Mouse (Mus musculus): ENCODE measurements around the gene Abcb11. TPM values are rescaled to one million over a fixed set of nuclear protein-coding genes. Genes with fewer than 3 reads are reported as not detected.

Abcb11 gene
- polyA plus RNA-seq, 1 experiment from 2014 or later, result not detected

DNA sequence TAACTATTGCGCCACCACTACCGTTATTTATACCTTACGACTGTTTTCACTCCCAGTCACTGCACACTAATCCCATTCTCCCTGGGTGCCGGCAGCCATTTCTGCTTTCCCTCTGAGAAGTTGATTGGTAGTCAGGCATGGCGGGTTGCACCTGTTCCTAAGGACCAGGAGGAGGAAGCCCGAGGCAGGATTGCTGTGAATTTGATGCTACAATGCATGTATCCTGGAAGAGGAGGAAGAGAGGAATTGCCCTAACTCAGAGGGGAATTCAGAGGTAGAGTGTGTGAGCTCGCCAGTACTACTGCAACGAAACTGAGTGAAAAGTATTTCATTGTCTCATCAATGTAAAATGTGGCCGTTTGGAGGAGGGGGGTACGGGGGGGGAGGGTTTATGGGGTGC, 129.8 kb downstream of the Abcb11 start:
- no peak for ATAC-seq (replicated peaks)
- Histone ChIP-seq H3K4me1 (no peaks in the 10 kb centered on the region; the same call in 1 of the 2 replicates), H3K4me3 (no peak overlapping the region), H3K36me3 (no peaks in the 10 kb centered on the region), H3K27me3 (no peaks in the 10 kb centered on the region), H3K9me3 (no peaks in the 10 kb centered on the region), H3K9ac (replicated peaks) (no peak overlapping the region), H3K27ac (replicated peaks) (no peak overlapping the region), H3K4me2 (replicated peaks) (no peak overlapping the region)
- 62% methylated on average over 10 of the region's 10 CpGs for WGBS

DNA sequence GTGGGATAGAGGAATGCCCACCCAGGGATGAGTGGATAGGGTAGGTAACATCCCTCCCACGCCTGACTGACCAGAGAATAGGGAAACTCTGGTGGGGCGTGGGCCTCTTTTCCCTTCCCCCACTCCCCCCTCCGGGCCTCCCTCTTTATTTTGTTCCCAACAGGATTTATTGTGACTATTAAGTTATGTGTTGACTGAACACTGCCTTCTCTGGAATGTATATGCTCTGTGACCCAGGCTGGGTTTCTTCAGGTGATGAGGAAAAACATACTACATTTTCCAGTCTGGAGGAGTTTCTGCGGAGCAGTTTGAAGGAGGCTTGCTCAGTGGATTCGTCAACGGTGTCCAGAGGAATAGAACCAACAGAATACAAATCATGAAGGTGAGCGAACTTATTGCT, 131.6 kb downstream of the Abcb11 start, which contains the start of gene G6pc2:
Gene G6pc2 (plus strand): TSS at position 301 of the 400 bp plus-strand sequence.
- Histone ChIP-seq H3K9me3 (no peaks in the 10 kb centered on the region), H3K4me3 (no peak within 1 kb of the TSS), H3K27ac (replicated peaks) (no peak within 1 kb of the TSS), H3K4me2 (replicated peaks) (no peak within 1 kb of the TSS), H3K9ac (replicated peaks) (no peak within 1 kb of the TSS), H3K4me1 (peaks cover 5% of the 10 kb centered on the region), H3K36me3 (no peaks in the 10 kb centered on the region), H3K27me3 (no peaks in the 10 kb centered on the region)
- WGBS, result 87% methylated on average over 7 of the region's 7 CpGs
- no peak for ATAC-seq (replicated peaks)

DNA sequence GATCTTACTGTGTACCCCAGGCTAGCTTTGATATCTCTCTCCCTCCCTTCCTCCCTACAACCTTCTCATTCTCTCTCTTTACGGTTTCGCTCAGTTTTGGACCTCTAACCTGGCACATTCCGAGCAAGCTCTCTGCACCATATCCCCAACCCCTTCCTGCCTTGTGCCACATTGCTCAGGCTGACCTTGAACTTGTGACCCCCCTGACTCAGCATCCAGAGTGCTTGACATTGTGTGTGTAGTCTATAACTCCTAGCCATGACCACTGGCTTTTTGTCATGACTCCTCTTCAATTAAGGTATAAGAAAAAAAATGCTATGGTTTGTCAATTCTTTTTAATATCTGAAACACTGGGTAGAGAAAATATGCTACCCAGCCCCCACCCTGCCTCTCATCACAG, 132.7 kb downstream of the Abcb11 start:
- no peak for ATAC-seq (replicated peaks)
- WGBS, result 86% methylated on average over 3 of the region's 3 CpGs
- Histone ChIP-seq H3K9ac (replicated peaks) (no peak overlapping the region), H3K4me2 (replicated peaks) (no peak overlapping the region), H3K27me3 (no peaks in the 10 kb centered on the region), H3K27ac (replicated peaks) (no peak overlapping the region), H3K9me3 (no peaks in the 10 kb centered on the region), H3K4me1 (peaks cover 16% of the 10 kb centered on the region), H3K4me3 (no peak overlapping the region), H3K36me3 (no peaks in the 10 kb centered on the region)

DNA sequence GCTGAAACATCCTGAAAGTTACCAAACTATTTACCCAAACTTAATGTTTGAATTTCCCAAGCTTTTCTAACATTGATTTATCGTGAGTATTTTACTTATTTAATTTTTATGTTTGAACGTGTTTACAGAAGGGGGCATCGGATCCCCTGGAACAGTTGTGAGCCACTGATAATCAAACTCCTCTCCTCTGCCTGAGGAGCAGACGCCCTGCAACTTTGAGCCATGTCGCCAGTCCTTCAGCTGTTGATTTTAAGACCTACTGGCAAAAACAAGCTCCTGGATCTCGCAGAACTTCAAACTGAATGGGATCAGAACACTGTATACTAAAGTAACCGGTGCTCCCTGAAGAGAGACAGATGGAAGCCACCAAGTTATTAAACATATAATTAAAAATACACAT, 135.9 kb downstream of the Abcb11 start:
- 28% methylated on average over 7 of the region's 7 CpGs for WGBS
- H3K4me1 ChIP-seq, result peaks cover 20% of the 10 kb centered on the region
- H3K4me3 ChIP-seq, result peak overlapping the region; percentile 58; the same call in 1 of the 2 replicates
- no peak for ATAC-seq (replicated peaks)
- H3K9me3 ChIP-seq, result no peaks in the 10 kb centered on the region
- H3K9ac ChIP-seq (replicated peaks), result no peak overlapping the region
- H3K27ac ChIP-seq (replicated peaks), result no peak overlapping the region
- H3K4me2 ChIP-seq (replicated peaks), result peak overlapping the region; percentile 23; the same call in 1 of the 2 replicates
- 0 out of 2 replicates have a peak, but pooled peaks cover 6% of the 10 kb centered on the region for H3K36me3 ChIP-seq
- no peaks in the 10 kb centered on the region for H3K27me3 ChIP-seq

DNA sequence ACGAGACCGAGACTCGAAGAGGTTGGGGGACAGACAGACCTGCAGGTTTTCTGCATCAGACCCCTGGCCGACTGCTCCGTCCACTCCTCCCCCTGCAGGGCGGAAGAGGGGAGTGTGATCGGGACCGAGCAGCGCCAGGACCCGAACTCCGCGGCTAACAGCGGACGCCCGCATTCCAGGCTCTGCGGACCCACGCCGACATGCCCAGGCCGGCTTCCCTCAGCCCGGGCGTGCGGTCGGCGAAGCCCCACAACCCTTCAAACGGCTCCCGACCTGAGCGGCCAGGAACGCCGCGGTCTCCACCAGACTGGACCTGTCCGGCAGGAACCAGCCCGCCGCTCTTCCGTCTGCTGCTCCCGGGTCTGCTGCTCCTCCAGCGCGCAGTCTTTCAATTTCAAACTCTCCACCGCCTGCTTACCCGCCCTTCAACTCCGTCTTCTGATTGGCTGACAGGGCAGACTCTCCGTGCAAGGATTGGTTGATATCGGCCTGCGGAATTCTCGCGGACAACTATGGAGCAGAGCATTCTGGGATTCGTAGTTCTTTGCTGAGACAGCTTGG, 136.5 kb downstream of the Abcb11 start, which contains the start of gene Spc25:
Gene Spc25 (minus strand): TSS at position 404 of the 561 bp plus-strand sequence.
- Histone ChIP-seq H3K36me3 (peaks cover 9% of the 10 kb centered on the region; the same call in 1 of the 2 replicates), H3K9me3 (no peaks in the 10 kb centered on the region), H3K9ac (replicated peaks) (peak within 1 kb of the TSS; percentile 48), H3K4me2 (replicated peaks) (peak within 1 kb of the TSS; percentile 62), H3K27ac (replicated peaks) (0 out of 2 replicates have a peak within 1 kb of the TSS, but pooled peaks have one; percentile 27), H3K4me1 (peaks cover 20% of the 10 kb centered on the region), H3K4me3 (peak within 1 kb of the TSS; percentile 58), H3K27me3 (no peaks in the 10 kb centered on the region)
- ATAC-seq (replicated peaks), result peak; percentile 100
- WGBS, result under 1% methylated on average over 46 of the region's 46 CpGs

DNA sequence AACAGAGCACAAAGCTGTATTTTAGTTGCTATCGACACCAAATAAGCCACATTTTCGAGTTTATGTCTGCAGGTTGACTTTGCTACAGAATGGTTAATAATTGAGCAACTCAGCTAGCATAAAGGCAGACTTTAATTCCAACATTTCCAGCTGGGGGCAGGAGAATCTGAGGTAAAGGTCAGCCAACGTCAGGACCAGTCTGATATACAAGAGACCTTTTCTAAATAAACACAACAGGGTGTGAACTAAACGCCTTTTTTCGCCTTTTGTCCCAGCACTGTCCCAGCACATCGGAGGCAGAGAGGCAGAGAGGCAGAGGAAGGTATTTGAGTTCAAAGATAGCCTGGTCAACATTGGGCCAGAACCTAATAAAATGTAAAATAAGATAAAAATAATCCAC, 137.2 kb downstream of the Abcb11 start:
- Histone ChIP-seq H3K36me3 (peaks cover 9% of the 10 kb centered on the region; the same call in 1 of the 2 replicates), H3K27ac (replicated peaks) (no peak overlapping the region), H3K4me3 (peak overlapping the region; percentile 58), H3K9ac (replicated peaks) (peak overlapping the region; percentile 48), H3K27me3 (no peaks in the 10 kb centered on the region), H3K9me3 (no peaks in the 10 kb centered on the region), H3K4me1 (peaks cover 20% of the 10 kb centered on the region), H3K4me2 (replicated peaks) (peak overlapping the region; percentile 62)
- 20% methylated on average over 6 of the region's 6 CpGs for WGBS
- ATAC-seq (replicated peaks), result no peak

DNA sequence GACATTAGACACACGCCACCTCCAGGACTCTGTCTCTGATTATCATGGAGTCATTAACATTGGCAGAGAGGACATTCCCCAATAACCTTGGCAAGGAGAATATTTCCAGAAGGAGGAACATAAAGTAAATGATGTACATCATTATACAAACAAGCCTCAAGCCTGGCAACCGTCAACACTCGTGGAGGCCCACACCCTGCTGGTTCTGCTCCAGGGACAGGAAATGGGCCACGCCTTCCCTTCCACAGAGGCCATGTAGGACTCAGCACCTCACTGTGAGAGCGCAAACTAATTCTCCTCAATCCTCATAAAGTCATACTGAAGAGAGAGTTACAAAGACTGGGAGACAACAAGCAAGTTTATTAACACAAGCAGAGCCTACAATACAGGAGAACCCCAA, 148.9 kb downstream of the Abcb11 start:
- no peak overlapping the region for H3K4me2 ChIP-seq (replicated peaks)
- WGBS, result 84% methylated on average over 5 of the region's 5 CpGs

DNA sequence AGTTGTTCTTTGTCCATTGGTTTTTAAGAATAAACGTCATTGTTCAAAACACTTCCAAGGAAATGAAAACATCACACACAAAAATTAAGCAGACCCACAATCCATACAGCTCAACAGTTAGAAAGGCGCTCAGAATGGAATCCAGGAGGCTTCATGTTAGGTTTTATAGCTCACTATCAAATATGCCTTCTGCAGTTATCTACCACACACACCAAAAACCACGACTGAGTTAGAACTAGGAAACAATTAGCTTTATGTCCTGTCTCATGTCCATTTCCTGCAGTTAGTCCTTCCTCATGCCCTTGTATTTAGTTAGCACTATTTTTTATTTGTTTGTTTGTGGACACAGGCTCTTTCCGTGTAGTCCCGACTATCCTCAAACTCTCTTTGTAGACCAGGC, 151.4 kb downstream of the Abcb11 start:
- no peak overlapping the region for H3K9ac ChIP-seq (replicated peaks)
- no peak for ATAC-seq (replicated peaks)
- no peaks in the 10 kb centered on the region for H3K4me1 ChIP-seq
- H3K27me3 ChIP-seq, result no peaks in the 10 kb centered on the region
- H3K36me3 ChIP-seq, result peaks cover 17% of the 10 kb centered on the region
- H3K27ac ChIP-seq (replicated peaks), result no peak overlapping the region
- H3K9me3 ChIP-seq, result no peaks in the 10 kb centered on the region
- H3K4me3 ChIP-seq, result no peak overlapping the region
- WGBS, result 90% methylated on average over 5 of the region's 5 CpGs
- H3K4me2 ChIP-seq (replicated peaks), result no peak overlapping the region

More for the DNA sequence above, 148.9 kb downstream of the Abcb11 start:
- no peak overlapping the region for H3K4me3 ChIP-seq
- H3K9me3 ChIP-seq, result no peaks in the 10 kb centered on the region
- ATAC-seq (replicated peaks), result no peak
- H3K27ac ChIP-seq (replicated peaks), result no peak overlapping the region
- no peaks in the 10 kb centered on the region for H3K4me1 ChIP-seq
- peaks cover 17% of the 10 kb centered on the region for H3K36me3 ChIP-seq
- H3K9ac ChIP-seq (replicated peaks), result no peak overlapping the region
- H3K27me3 ChIP-seq, result no peaks in the 10 kb centered on the region

DNA sequence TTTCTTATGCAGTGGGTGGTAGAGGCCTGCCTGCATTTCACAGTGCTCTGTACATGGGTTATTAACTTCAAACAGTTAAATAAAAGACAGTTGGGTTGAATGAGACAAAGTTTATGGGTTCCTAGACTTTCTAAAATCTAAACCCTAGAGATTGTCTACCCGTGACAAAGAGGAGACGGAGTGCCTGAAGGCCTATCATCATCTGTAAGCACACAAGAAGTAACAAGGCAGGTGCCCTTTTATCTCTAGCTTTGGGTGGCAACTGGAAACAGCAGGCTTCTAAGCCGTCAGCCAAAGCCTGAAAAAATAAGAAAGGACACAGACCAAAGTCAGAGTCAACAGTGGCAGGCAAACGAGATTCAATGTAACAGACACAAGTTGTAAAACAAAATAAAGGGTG, 153.2 kb downstream of the Abcb11 start:
- Histone ChIP-seq H3K4me3 (no peak overlapping the region), H3K4me2 (replicated peaks) (no peak overlapping the region), H3K9me3 (no peaks in the 10 kb centered on the region), H3K4me1 (no peaks in the 10 kb centered on the region), H3K27me3 (no peaks in the 10 kb centered on the region), H3K36me3 (peaks cover 12% of the 10 kb centered on the region), H3K9ac (replicated peaks) (no peak overlapping the region), H3K27ac (replicated peaks) (no peak overlapping the region)
- no peak for ATAC-seq (replicated peaks)
- WGBS, result 66% methylated on average over 4 of the region's 4 CpGs

DNA sequence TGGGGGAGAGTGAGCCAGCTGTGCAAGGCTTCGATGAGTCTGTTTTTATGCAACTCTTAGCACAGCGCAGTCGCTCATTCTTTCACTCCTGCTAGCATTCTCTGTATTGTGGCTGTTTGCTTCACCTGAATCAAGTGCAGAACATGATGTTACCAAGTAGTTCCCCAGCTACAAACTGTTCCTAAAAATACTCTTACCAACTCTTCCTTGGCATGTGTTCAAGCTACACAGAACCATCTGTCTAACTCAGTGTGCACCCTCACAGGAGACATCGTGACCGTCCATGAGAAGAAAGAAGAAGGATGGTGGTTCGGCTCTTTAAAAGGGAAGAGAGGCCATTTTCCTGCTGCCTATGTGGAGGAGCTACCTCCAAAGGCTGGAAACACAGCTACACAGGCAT, 153.7 kb downstream of the Abcb11 start:
- no peak overlapping the region for H3K4me3 ChIP-seq
- peaks cover 7% of the 10 kb centered on the region for H3K36me3 ChIP-seq
- H3K4me1 ChIP-seq, result no peaks in the 10 kb centered on the region
- H3K9ac ChIP-seq (replicated peaks), result no peak overlapping the region
- no peaks in the 10 kb centered on the region for H3K27me3 ChIP-seq
- WGBS, result 95% methylated on average over 6 of the region's 6 CpGs
- no peak for ATAC-seq (replicated peaks)
- no peak overlapping the region for H3K27ac ChIP-seq (replicated peaks)
- H3K4me2 ChIP-seq (replicated peaks), result no peak overlapping the region
- no peaks in the 10 kb centered on the region for H3K9me3 ChIP-seq

Other genes starting within 250 kb of the Abcb11 start
- gene Nostrin, start 206.8 kb downstream of the Abcb11 start, polyA plus RNA-seq (2015; fragmentation: Nextera tagmentation; extraction: Ambion mirVana), result 1.2 and 1.6 TPM in 2 replicates
- gene Spc25, start 136.4 kb downstream of the Abcb11 start, polyA plus RNA-seq (2015; fragmentation: Nextera tagmentation; extraction: Ambion mirVana), result 101 and 105 TPM in 2 replicates
- not detected in 2 replicates for gene G6pc2, start 131.5 kb downstream of the Abcb11 start, polyA plus RNA-seq (2015; fragmentation: Nextera tagmentation; extraction: Ambion mirVana)
- gene Dhrs9, start 37.8 kb upstream of the Abcb11 start, polyA plus RNA-seq (2015; fragmentation: Nextera tagmentation; extraction: Ambion mirVana), result not detected in 2 replicates
- gene Lrp2, start 243.4 kb upstream of the Abcb11 start, polyA plus RNA-seq (2015; fragmentation: Nextera tagmentation; extraction: Ambion mirVana), result 0.24 and 0.47 TPM in 2 replicates